Mouse (Mus musculus): ENCODE results near the gene Cdsn. TPM values are rescaled to one million over a fixed set of nuclear protein-coding genes. Genes with fewer than 3 reads are reported as not detected.

The Cdsn gene
- polyA plus RNA-seq, 1 experiment from 2014 or later: 106 TPM

GRCm38 (mm10) chr17:35556186-35556765 lies 4.3 kb downstream of the Cdsn start:
- Histone ChIP-seq H3K4me2 (replicated peaks; ENCODE audit: low read depth) (no peak overlapping the region), H3K9me3 (ENCODE audit: control insufficient read depth, low read length) (no peaks in the 10 kb centered on the region), H3K9ac (ENCODE audit: low read length) (no peak overlapping the region), H3K27ac (replicated peaks) (0 out of 2 replicates have a peak overlapping the region, but pooled peaks have one; percentile 18), H3K36me3 (ENCODE audit: control insufficient read depth, insufficient read depth, low read length) (no peaks in the 10 kb centered on the region), H3K27me3 (ENCODE audit: control insufficient read depth, insufficient read depth, low read length) (no peaks in the 10 kb centered on the region), H3K4me3 (ENCODE audit: low read depth, low read length) (no peak overlapping the region), H3K4me1 (replicated peaks; ENCODE audit: control insufficient read depth, insufficient read depth) (no peaks in the 10 kb centered on the region)
- no peak for DNase-seq (ENCODE audit: low spot score)
- WGBS: 81% methylated on average over 13 of the region's 13 CpGs
- no peak for TF ChIP-seq EP300 (optimal IDR thresholded peaks at IDR 0.05)
- no peak for TF ChIP-seq CTCF (IDR thresholded peaks at IDR 0.05; ENCODE audit: low read depth)
- ATAC-seq (ENCODE audit: low FRiP score, low TSS enrichment): no peak

GRCm38 (mm10) chr17:35556812-35557211 lies 4.9 kb downstream of the Cdsn start:
- H3K36me3 ChIP-seq (ENCODE audit: control insufficient read depth, insufficient read depth, low read length): no peaks in the 10 kb centered on the region
- H3K9me3 ChIP-seq (ENCODE audit: control insufficient read depth, low read length): no peaks in the 10 kb centered on the region
- ATAC-seq (ENCODE audit: low FRiP score, low TSS enrichment) (peak; percentile 74), DNase-seq (ENCODE audit: low spot score) (peak; percentile 73)
- no peaks in the 10 kb centered on the region for H3K27me3 ChIP-seq (ENCODE audit: control insufficient read depth, insufficient read depth, low read length)
- TF ChIP-seq EP300 (optimal IDR thresholded peaks at IDR 0.05) (no peak), CTCF (IDR thresholded peaks at IDR 0.05; ENCODE audit: low read depth) (peak; percentile 91)
- peak overlapping the region; percentile 56; the same call in 1 of the 2 replicates for H3K27ac ChIP-seq (replicated peaks)
- no peaks in the 10 kb centered on the region for H3K4me1 ChIP-seq (replicated peaks; ENCODE audit: control insufficient read depth, insufficient read depth)
- WGBS: 21% methylated on average over 5 of the region's 5 CpGs
- H3K4me2 ChIP-seq (replicated peaks; ENCODE audit: low read depth): 0 out of 2 replicates have a peak overlapping the region, but pooled peaks have one; percentile 25
- no peak overlapping the region for H3K4me3 ChIP-seq (ENCODE audit: low read depth, low read length)
- H3K9ac ChIP-seq (ENCODE audit: low read length): no peak overlapping the region

- H3K36me3 ChIP-seq (ENCODE audit: control insufficient read depth, insufficient read depth, low read length): no peaks in the 10 kb centered on the region
- H3K9ac ChIP-seq (ENCODE audit: low read length): no peak overlapping the region
- DNase-seq (ENCODE audit: low spot score): no peak
- H3K27me3 ChIP-seq (ENCODE audit: control insufficient read depth, insufficient read depth, low read length): no peaks in the 10 kb centered on the region
- H3K4me3 ChIP-seq (ENCODE audit: low read depth, low read length): no peak overlapping the region
- H3K4me1 ChIP-seq (replicated peaks; ENCODE audit: control insufficient read depth, insufficient read depth): no peaks in the 10 kb centered on the region
- WGBS: 54% methylated on average over 9 of the region's 9 CpGs
- ATAC-seq (ENCODE audit: low FRiP score, low TSS enrichment): peak; percentile 78
- no peaks in the 10 kb centered on the region for H3K9me3 ChIP-seq (ENCODE audit: control insufficient read depth, low read length)
- peak overlapping the region; percentile 56 for H3K27ac ChIP-seq (replicated peaks)
- peak overlapping the region; percentile 25; the same call in 1 of the 2 replicates for H3K4me2 ChIP-seq (replicated peaks; ENCODE audit: low read depth)
- no peak for TF ChIP-seq CTCF (IDR thresholded peaks at IDR 0.05; ENCODE audit: low read depth)
- TF ChIP-seq EP300 (optimal IDR thresholded peaks at IDR 0.05): no peak
Measured at GRCm38 (mm10) chr17:35557351-35557750, 5.4 kb downstream of the Cdsn start.

- H3K4me2 ChIP-seq (replicated peaks; ENCODE audit: low read depth): no peak overlapping the region
- H3K27me3 ChIP-seq (ENCODE audit: control insufficient read depth, insufficient read depth, low read length): no peaks in the 10 kb centered on the region
- H3K27ac ChIP-seq (replicated peaks): no peak overlapping the region
- H3K9me3 ChIP-seq (ENCODE audit: control insufficient read depth, low read length): no peaks in the 10 kb centered on the region
- WGBS: 62% methylated on average over 8 of the region's 8 CpGs
- H3K4me1 ChIP-seq (replicated peaks; ENCODE audit: control insufficient read depth, insufficient read depth): no peaks in the 10 kb centered on the region
- no peak overlapping the region for H3K9ac ChIP-seq (ENCODE audit: low read length)
- ATAC-seq (ENCODE audit: low FRiP score, low TSS enrichment) (no peak), DNase-seq (ENCODE audit: low spot score) (no peak)
- H3K36me3 ChIP-seq (ENCODE audit: control insufficient read depth, insufficient read depth, low read length): no peaks in the 10 kb centered on the region
- TF ChIP-seq EP300 (optimal IDR thresholded peaks at IDR 0.05) (no peak), CTCF (IDR thresholded peaks at IDR 0.05; ENCODE audit: low read depth) (no peak)
- no peak overlapping the region for H3K4me3 ChIP-seq (ENCODE audit: low read depth, low read length)
Measured at GRCm38 (mm10) chr17:35558216-35558615, 6.3 kb downstream of the Cdsn start.

- Histone ChIP-seq H3K4me3 (ENCODE audit: low read depth, low read length) (no peak within 1 kb of the TSS), H3K9ac (ENCODE audit: low read length) (no peak within 1 kb of the TSS; the same call in 1 of the 2 replicates), H3K9me3 (ENCODE audit: control insufficient read depth, low read length) (no peaks in the 10 kb centered on the region), H3K27me3 (ENCODE audit: control insufficient read depth, insufficient read depth, low read length) (no peaks in the 10 kb centered on the region), H3K27ac (replicated peaks) (no peak within 1 kb of the TSS), H3K4me2 (replicated peaks; ENCODE audit: low read depth) (no peak within 1 kb of the TSS), H3K36me3 (ENCODE audit: control insufficient read depth, insufficient read depth, low read length) (no peaks in the 10 kb centered on the region), H3K4me1 (replicated peaks; ENCODE audit: control insufficient read depth, insufficient read depth) (no peaks in the 10 kb centered on the region)
- DNase-seq (ENCODE audit: low spot score) (peak; percentile 11), ATAC-seq (ENCODE audit: low FRiP score, low TSS enrichment) (no peak)
- WGBS: 53% methylated on average over 3 of the region's 3 CpGs
- TF ChIP-seq CTCF (IDR thresholded peaks at IDR 0.05; ENCODE audit: low read depth) (no peak), EP300 (optimal IDR thresholded peaks at IDR 0.05) (no peak)
Measured at GRCm38 (mm10) chr17:35567150-35567549, 15.2 kb downstream of the Cdsn start, which contains the start of gene 2300002M23Rik. 2300002M23Rik (plus strand) TSS chr17:35567450.

- Histone ChIP-seq H3K4me2 (replicated peaks; ENCODE audit: low read depth) (no peak overlapping the region), H3K27ac (replicated peaks) (no peak overlapping the region), H3K36me3 (ENCODE audit: control insufficient read depth, insufficient read depth, low read length) (no peaks in the 10 kb centered on the region), H3K4me3 (ENCODE audit: low read depth, low read length) (no peak overlapping the region), H3K27me3 (ENCODE audit: control insufficient read depth, insufficient read depth, low read length) (no peaks in the 10 kb centered on the region), H3K9me3 (ENCODE audit: control insufficient read depth, low read length) (no peaks in the 10 kb centered on the region), H3K9ac (ENCODE audit: low read length) (no peak overlapping the region), H3K4me1 (replicated peaks; ENCODE audit: control insufficient read depth, insufficient read depth) (no peaks in the 10 kb centered on the region)
- WGBS: 28% methylated on average over 9 of the region's 9 CpGs
- TF ChIP-seq CTCF (IDR thresholded peaks at IDR 0.05; ENCODE audit: low read depth) (peak; percentile 27; the same call in 1 of the 2 replicates), EP300 (optimal IDR thresholded peaks at IDR 0.05) (no peak)
- DNase-seq (ENCODE audit: low spot score): no peak
- no peak for ATAC-seq (ENCODE audit: low FRiP score, low TSS enrichment)
Measured at GRCm38 (mm10) chr17:35567767-35568166, 15.8 kb downstream of the Cdsn start.
